Mouse (Mus musculus) heart, postnatal 0 days (tissue): ENCODE data around the gene Fndc4.

Experiments used
- CTCF ChIP-seq: IDR thresholded peaks from 2 replicates; pipeline ENCODE4 v1.5.1; 2016; ENCODE audit warnings: antibody characterized with exemption, control low read depth, low read depth
- EP300 ChIP-seq: IDR thresholded peaks from 2 replicates; pipeline ENCODE4 v1.6.1; 2016; ENCODE audit warnings: antibody characterized with exemption, low read depth

DNA sequence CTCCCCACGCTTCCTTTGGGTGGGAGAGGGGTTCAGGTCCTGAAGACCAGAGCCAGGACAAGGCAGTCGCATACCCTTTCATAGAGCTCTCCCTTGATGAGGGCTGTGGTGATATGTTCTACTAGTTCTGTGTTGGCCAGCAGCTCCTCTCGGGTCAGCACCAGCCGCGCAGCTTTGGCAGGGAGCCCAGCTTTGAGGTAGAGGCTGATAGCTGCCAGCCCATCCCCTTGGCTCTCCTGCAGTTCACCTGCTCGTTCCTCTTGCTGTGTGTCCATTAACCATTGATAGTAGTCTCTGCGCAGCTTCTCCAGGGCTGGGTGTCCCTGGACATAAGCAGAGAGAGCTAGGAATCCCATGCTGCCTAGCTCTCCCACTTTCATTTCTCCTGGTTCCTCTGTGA lies 29.8 kb downstream of the Fndc4 start:
- TF ChIP-seq CTCF (no peak), EP300 (no peak)
